Mouse (Mus musculus) neural tube, embryonic 14.5 days (tissue): ENCODE measurements at regions not wholly inside any gene's neighbourhood (a gene's known extent, or its start where the extent isn't known, plus 50 kb on each side); places are given as distances from the start of the nearest gene placed in this dataset.

Experiments
- ATAC-seq: fragments of 200-750 bp; cut with Nextera tagmentation; 2 replicates; pipeline ENCODE4 v1.8.0; 2017; ENCODE audit warnings: low read depth, mild to moderate bottlenecking, moderate TSS enrichment, moderate library complexity
- H3K27ac ChIP-seq: fragments of 300-500 bp; sonication (generic); 2 replicates; pipeline ENCODE4 v1.5.1; 2014; ENCODE audit warnings: low read depth, mild to moderate bottlenecking, control low read depth, low read length, moderate library complexity, mixed read lengths
- H3K27me3 ChIP-seq: fragments of 300-500 bp; sonication (generic); 2 replicates; pipeline ENCODE4 v1.6.1; 2014; ENCODE audit warnings: low read length; ENCODE audit not compliant: control insufficient read depth, insufficient read depth
- H3K36me3 ChIP-seq: fragments of 300-500 bp; sonication (generic); 2 replicates; pipeline ENCODE4 v1.6.1; 2014; ENCODE audit warnings: low read length, mixed read lengths; ENCODE audit not compliant: control insufficient read depth, insufficient read depth
- H3K4me1 ChIP-seq: fragments of 300-500 bp; sonication (generic); 2 replicates; pipeline ENCODE4 v1.6.1; 2014; ENCODE audit warnings: low read length; ENCODE audit not compliant: control insufficient read depth, insufficient read depth
- H3K4me2 ChIP-seq: fragments of 300-500 bp; sonication (generic); 2 replicates; pipeline ENCODE4 v1.6.1; 2014; ENCODE audit warnings: mild to moderate bottlenecking, low read depth, low read length, control low read depth
- H3K4me3 ChIP-seq: fragments of 300-500 bp; sonication (generic); 2 replicates; pipeline ENCODE4 v1.5.1; 2014; ENCODE audit warnings: low read depth, low read length, control low read depth, mixed read lengths
- H3K9ac ChIP-seq: fragments of 300-500 bp; sonication (generic); replicated peaks from 2 replicates; pipeline ENCODE4 v1.6.1; 2014; ENCODE audit warnings: low read depth, mild to moderate bottlenecking, control low read depth, low read length, mixed read lengths
- H3K9me3 ChIP-seq: fragments of 300-500 bp; sonication (generic); 2 replicates; pipeline ENCODE4 v1.6.1; 2016; ENCODE audit warnings: low read length; ENCODE audit not compliant: control insufficient read depth
- WGBS: fragments of 180-500 bp; shearing (Covaris S2); extraction: QIAGEN DNeasy Blood & Tissue Kit; methylation state at CpG from one replicate; pipeline ENCODE4 v1.1.7; 2014; 5-methylcytosine and 5-hydroxymethylcytosine counted together

GRCm38 (mm10) chr14:114790946-114791830 lies 300.8 kb upstream of the Gpc5 start:
- no peaks in the 10 kb centered on the region for H3K27me3 ChIP-seq
- H3K4me2 ChIP-seq: peak overlapping the region; percentile 34; the same call in 1 of the 2 replicates
- 19% methylated on average over 13 of the region's 13 CpGs for WGBS
- no peaks in the 10 kb centered on the region for H3K36me3 ChIP-seq
- peak overlapping the region; percentile 4; the same call in 1 of the 2 replicates for H3K4me3 ChIP-seq
- peak; percentile 89 for ATAC-seq
- H3K9me3 ChIP-seq: no peaks in the 10 kb centered on the region
- H3K9ac ChIP-seq: no peak overlapping the region
- no peak overlapping the region for H3K27ac ChIP-seq
- no peaks in the 10 kb centered on the region for H3K4me1 ChIP-seq

- Histone ChIP-seq H3K27me3 (no peaks in the 10 kb centered on the region), H3K4me3 (no peak overlapping the region), H3K4me2 (no peak overlapping the region), H3K27ac (no peak overlapping the region), H3K9me3 (no peaks in the 10 kb centered on the region), H3K4me1 (no peaks in the 10 kb centered on the region), H3K36me3 (no peaks in the 10 kb centered on the region), H3K9ac (no peak overlapping the region)
- peak; percentile 75; the same call in 1 of the 2 replicates for ATAC-seq
- WGBS: 65% methylated on average over 4 of the region's 4 CpGs
Observed at GRCm38 (mm10) chr14:114791831-114792224, 300.2 kb upstream of the Gpc5 start.

- no peak for ATAC-seq
- Histone ChIP-seq H3K4me3 (no peak overlapping the region), H3K4me1 (no peaks in the 10 kb centered on the region), H3K9ac (no peak overlapping the region), H3K27ac (no peak overlapping the region), H3K9me3 (no peaks in the 10 kb centered on the region), H3K36me3 (no peaks in the 10 kb centered on the region), H3K4me2 (no peak overlapping the region), H3K27me3 (no peaks in the 10 kb centered on the region)
- WGBS: 92% methylated on average over 11 of the region's 11 CpGs
Observed at GRCm38 (mm10) chr14:114804643-114805042, 287.4 kb upstream of the Gpc5 start.

- ATAC-seq: no peak
- Histone ChIP-seq H3K9me3 (no peaks in the 10 kb centered on the region), H3K27me3 (no peaks in the 10 kb centered on the region), H3K4me1 (no peaks in the 10 kb centered on the region), H3K4me2 (no peak overlapping the region), H3K9ac (no peak overlapping the region), H3K36me3 (no peaks in the 10 kb centered on the region), H3K27ac (no peak overlapping the region), H3K4me3 (no peak overlapping the region)
- WGBS: 74% methylated on average over 2 of the region's 2 CpGs
Observed at GRCm38 (mm10) chr14:114808621-114809020, 283.4 kb upstream of the Gpc5 start.

GRCm38 (mm10) chr14:114820677-114821076 lies 271.3 kb upstream of the Gpc5 start:
- 7% methylated on average over 1 of the region's 1 CpGs for WGBS
- ATAC-seq: no peak
- Histone ChIP-seq H3K9me3 (no peaks in the 10 kb centered on the region), H3K9ac (no peak overlapping the region), H3K4me1 (no peaks in the 10 kb centered on the region), H3K27me3 (no peaks in the 10 kb centered on the region), H3K4me2 (no peak overlapping the region), H3K36me3 (no peaks in the 10 kb centered on the region), H3K27ac (no peak overlapping the region), H3K4me3 (no peak overlapping the region)

GRCm38 (mm10) chr14:114821098-114821594 lies 270.9 kb upstream of the Gpc5 start:
- peak; percentile 60; the same call in 1 of the 2 replicates for ATAC-seq

GRCm38 (mm10) chr14:114821672-114822071 lies 270.3 kb upstream of the Gpc5 start:
- no peak overlapping the region for H3K4me2 ChIP-seq
- no peak overlapping the region for H3K4me3 ChIP-seq
- ATAC-seq: peak; percentile 51; the same call in 1 of the 2 replicates
- 69% methylated on average over 5 of the region's 5 CpGs for WGBS
- H3K4me1 ChIP-seq: no peaks in the 10 kb centered on the region
- H3K36me3 ChIP-seq: no peaks in the 10 kb centered on the region
- H3K27me3 ChIP-seq: no peaks in the 10 kb centered on the region
- H3K9ac ChIP-seq: no peak overlapping the region
- H3K9me3 ChIP-seq: no peaks in the 10 kb centered on the region
- no peak overlapping the region for H3K27ac ChIP-seq

More at GRCm38 (mm10) chr14:114821098-114821594, 270.9 kb upstream of the Gpc5 start:
- Histone ChIP-seq H3K36me3 (no peaks in the 10 kb centered on the region), H3K9me3 (no peaks in the 10 kb centered on the region), H3K9ac (no peak overlapping the region), H3K27me3 (no peaks in the 10 kb centered on the region), H3K4me1 (no peaks in the 10 kb centered on the region), H3K4me3 (no peak overlapping the region), H3K27ac (no peak overlapping the region), H3K4me2 (no peak overlapping the region)
- 19% methylated on average over 2 of the region's 2 CpGs for WGBS

- no peak overlapping the region for H3K9ac ChIP-seq
- no peaks in the 10 kb centered on the region for H3K9me3 ChIP-seq
- WGBS: 78% methylated on average over 10 of the region's 10 CpGs
- no peak overlapping the region for H3K4me2 ChIP-seq
- H3K27me3 ChIP-seq: no peaks in the 10 kb centered on the region
- H3K27ac ChIP-seq: no peak overlapping the region
- ATAC-seq: no peak
- no peaks in the 10 kb centered on the region for H3K4me1 ChIP-seq
- H3K36me3 ChIP-seq: no peaks in the 10 kb centered on the region
- no peak overlapping the region for H3K4me3 ChIP-seq
Observed at GRCm38 (mm10) chr14:114826662-114827321, 265.2 kb upstream of the Gpc5 start.

GRCm38 (mm10) chr14:114829310-114829709 lies 262.7 kb upstream of the Gpc5 start:
- Histone ChIP-seq H3K27ac (no peak overlapping the region), H3K36me3 (no peaks in the 10 kb centered on the region), H3K4me2 (no peak overlapping the region), H3K4me3 (no peak overlapping the region), H3K9me3 (no peaks in the 10 kb centered on the region), H3K9ac (no peak overlapping the region), H3K27me3 (no peaks in the 10 kb centered on the region), H3K4me1 (no peaks in the 10 kb centered on the region)
- WGBS: 29% methylated on average over 2 of the region's 2 CpGs
- ATAC-seq: no peak
